Mouse (Mus musculus) bone marrow, adult 2 months (tissue): Measurements from ENCODE around the gene Gm2431. TPM values are rescaled to one million over a fixed set of nuclear protein-coding genes. Genes with fewer than 3 reads are reported as not detected.
"Not testable (repeated sequence)": the region's sequence is repeated elsewhere in the genome, so short reads cannot be mapped to it uniquely, and the experiment has no call there.

Source experiments
- H3K27ac ChIP-seq: fragments of 200-500 bp; 2 replicates; pipeline ENCODE4 v1.5.1; 2012; ENCODE audit warnings: low read depth, mild to moderate bottlenecking, control low read depth, inconsistent platforms, low read length; ENCODE audit not compliant: control insufficient read depth, poor library complexity, insufficient read depth
- H3K4me1 ChIP-seq: fragments of 200-500 bp; 2 replicates; pipeline ENCODE4 v1.6.1; 2011; ENCODE audit warnings: low read length; ENCODE audit not compliant: control insufficient read depth, insufficient read depth
- H3K4me3 ChIP-seq: fragments of 200-500 bp; replicated peaks from 2 replicates; pipeline ENCODE3; 2011; ENCODE audit warnings: mild to moderate bottlenecking, low read depth, low read length, control low read depth; ENCODE audit not compliant: control insufficient read depth
- CTCF ChIP-seq: fragments of 200-500 bp; IDR thresholded peaks from 2 replicates; pipeline ENCODE4 v1.5.1; 2011; ENCODE audit warnings: low read length, control low read depth; ENCODE audit not compliant: control insufficient read depth, insufficient read depth
- POLR2A ChIP-seq: fragments of 200-500 bp; IDR thresholded peaks from 2 replicates; pipeline ENCODE4 v1.6.1; 2011; ENCODE audit warnings: low read depth, mild to moderate bottlenecking, control low read depth, low read length, borderline replicate concordance; ENCODE audit not compliant: control insufficient read depth
- WGBS: fragments of 180-500 bp; shearing (Covaris S2); methylation state at CpG from one replicate; pipeline ENCODE4 v1.1.7; 2018; 5-methylcytosine and 5-hydroxymethylcytosine counted together
- polyA plus RNA-seq: library from polyadenylated mRNA; stranded (reverse); fragments of >200 nt; gene quantifications from 2 replicates; pipeline ENCODE4 v1.2.4, GENCODE M21; 2011; ENCODE audit warnings: low replicate concordance; ENCODE audit not compliant: missing spikeins, insufficient read depth, insufficient read length

Gm2431 gene
- polyA plus RNA-seq, 1 experiment, result not detected

GRCm38 (mm10) chr7:142224518-142224917, 33.6 kb downstream of the Gm2431 start:
- WGBS, result 47% methylated on average over 2 of the region's 2 CpGs
- TF ChIP-seq CTCF (no peak), POLR2A (no peak)
- H3K27ac ChIP-seq, result no peak overlapping the region
- no peak overlapping the region for H3K4me3 ChIP-seq
- no peaks in the 10 kb centered on the region for H3K4me1 ChIP-seq

GRCm38 (mm10) chr7:142212136-142212535, 46.0 kb downstream of the Gm2431 start:
- H3K27ac ChIP-seq, H3K4me3 ChIP-seq, H3K4me1 ChIP-seq: not testable (repeated sequence)
- 40% methylated on average over 1 of the region's 1 CpGs for WGBS

GRCm38 (mm10) chr7:142211559-142211958, 46.6 kb downstream of the Gm2431 start, which contains the start of gene Gm7579:
TSS of gene Gm7579 (plus strand) at chr7:142211859.
- H3K27ac ChIP-seq, result no peak within 1 kb of the TSS
- H3K4me1 ChIP-seq, result no peaks in the 10 kb centered on the region
- WGBS, result 53% methylated on average over 1 of the region's 1 CpGs
- H3K4me3 ChIP-seq, result no peak within 1 kb of the TSS
- TF ChIP-seq POLR2A (no peak), CTCF (no peak)

Other genes with a start within 250 kb of the Gm2431 start
- gene Mob2, start 197.3 kb downstream of the Gm2431 start, polyA plus RNA-seq, result 28.2 and 34.3 TPM in 2 replicates
- gene Dusp8, start 162.5 kb downstream of the Gm2431 start, polyA plus RNA-seq, result 4.9 and 7.5 TPM in 2 replicates
- not detected in 2 replicates for gene Gm45618, start 137.6 kb downstream of the Gm2431 start, polyA plus RNA-seq
- gene Gm39115, start 122.3 kb downstream of the Gm2431 start, polyA plus RNA-seq, result not detected in 2 replicates
- not detected in 2 replicates for gene Gm45337, start 113.7 kb downstream of the Gm2431 start, polyA plus RNA-seq
- gene Gm29735, start 101.2 kb downstream of the Gm2431 start, polyA plus RNA-seq, result not detected in 2 replicates
- gene Gm4553, start 92.6 kb downstream of the Gm2431 start, polyA plus RNA-seq, result not detected in 2 replicates
- not detected in 2 replicates for gene Krtap5-2, start 82.3 kb downstream of the Gm2431 start, polyA plus RNA-seq
- gene Gm10153, start 68.0 kb downstream of the Gm2431 start, polyA plus RNA-seq, result not detected in 2 replicates
- gene Krtap5-3, start 57.0 kb downstream of the Gm2431 start, polyA plus RNA-seq, result not detected in 2 replicates
- not detected in 2 replicates for gene Gm7579, start 46.5 kb downstream of the Gm2431 start, polyA plus RNA-seq
- gene Krtap5-5, start 28.4 kb downstream of the Gm2431 start, polyA plus RNA-seq, result not detected in 2 replicates
- gene Gm40460, start 17.3 kb downstream of the Gm2431 start, polyA plus RNA-seq, result not detected in 2 replicates
- not detected in 2 replicates for gene Gm4559, start 16.0 kb upstream of the Gm2431 start, polyA plus RNA-seq
- not detected in 2 replicates for gene Krtap5-1, start 38.8 kb upstream of the Gm2431 start, polyA plus RNA-seq
- gene Krtap5-4, start 45.2 kb upstream of the Gm2431 start, polyA plus RNA-seq, result not detected in 2 replicates
- 1.6 and 6.2 TPM in 2 replicates for gene Ifitm10, start 115.4 kb upstream of the Gm2431 start, polyA plus RNA-seq
- gene Gm49369, start 124.3 kb upstream of the Gm2431 start, polyA plus RNA-seq, result not detected in 2 replicates
- gene Ctsd, start 129.7 kb upstream of the Gm2431 start, polyA plus RNA-seq, result 137 and 308 TPM in 2 replicates
- 2.5 TPM in 1 of 2 replicates, not detected in the other for gene Syt8, start 176.5 kb upstream of the Gm2431 start, polyA plus RNA-seq
- gene Tnni2, start 183.5 kb upstream of the Gm2431 start, polyA plus RNA-seq, result 19.2 and 51.8 TPM in 2 replicates
- 135 and 280 TPM in 2 replicates for gene Lsp1, start 202.5 kb upstream of the Gm2431 start, polyA plus RNA-seq
- gene Tnnt3, start 240.5 kb upstream of the Gm2431 start, polyA plus RNA-seq, result 42.0 and 73.4 TPM in 2 replicates